Mouse (Mus musculus) cerebellum, adult 11 months (tissue): ENCODE data around the gene Man1c1.

Source experiments
- DNase-seq: peaks from one replicate; pipeline ENCODE4 v3.0.0; 2022

The Man1c1 gene

DNA sequence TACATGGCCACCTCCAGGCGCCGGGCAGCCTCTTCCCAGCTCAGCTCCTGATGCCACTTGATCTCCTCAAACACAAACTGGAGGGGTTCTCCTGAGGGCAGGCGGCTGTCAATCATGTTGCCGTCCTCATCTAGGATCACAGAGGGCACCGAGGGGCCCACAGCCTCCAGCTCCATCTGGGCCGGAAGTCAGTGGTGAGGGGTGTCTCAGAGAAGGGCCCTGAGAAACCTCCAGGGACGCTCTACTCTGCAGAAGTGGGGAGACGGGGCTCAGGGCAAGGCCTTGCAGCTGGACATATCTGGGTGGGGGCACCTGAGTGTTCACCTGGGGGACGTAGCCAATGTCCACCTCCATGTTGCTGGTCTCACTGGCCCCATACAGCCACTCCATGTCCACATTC is 161.4 kb downstream of the Man1c1 start:
- DNase-seq: no peak

DNA sequence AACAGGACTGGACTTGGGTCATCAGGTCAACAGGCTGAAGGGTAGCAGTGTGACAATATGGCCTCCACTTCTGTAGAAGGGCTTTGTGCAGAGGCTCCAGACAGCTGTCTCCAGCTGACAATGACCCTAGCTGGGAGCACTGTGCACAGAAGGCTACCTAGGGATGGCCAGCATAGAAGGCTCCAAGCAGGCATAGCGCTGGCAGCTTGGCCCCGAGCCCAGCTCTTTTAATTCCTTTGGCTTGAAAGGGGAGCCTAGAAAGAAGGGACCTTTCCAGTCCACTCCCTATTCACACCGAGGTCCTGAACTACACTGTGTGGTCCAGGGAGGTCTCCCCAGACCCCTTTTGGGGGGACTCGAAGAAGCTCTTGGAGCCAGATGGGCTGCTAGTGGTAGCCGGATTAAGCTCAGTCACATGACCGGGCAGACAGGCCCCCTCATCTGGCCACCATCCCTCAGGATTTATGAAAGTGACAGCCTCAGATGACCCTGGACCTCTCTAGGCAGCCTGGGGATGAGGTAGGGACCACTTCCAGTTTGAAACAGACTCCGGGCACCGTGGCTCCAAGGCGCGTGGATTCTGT is 165.0 kb downstream of the Man1c1 start:
- DNase-seq: no peak

DNA sequence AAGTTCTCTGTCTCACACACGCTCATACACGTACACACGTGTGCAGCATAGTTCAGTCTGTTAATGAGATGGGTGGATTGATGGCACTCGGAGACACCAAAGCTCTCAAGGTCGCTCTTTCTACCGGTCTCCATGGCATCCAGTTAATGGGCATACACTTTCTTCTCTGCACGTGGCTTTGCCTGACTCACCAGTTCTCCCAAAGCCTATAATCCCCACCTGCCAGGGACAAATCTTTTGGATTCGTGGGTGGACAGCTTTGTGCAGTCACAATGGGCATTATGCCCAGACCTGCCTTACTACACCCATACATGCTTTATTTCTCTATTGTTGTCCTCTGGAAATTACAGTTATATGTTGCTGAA is 168.3 kb downstream of the Man1c1 start:
- DNase-seq: no peak

DNA sequence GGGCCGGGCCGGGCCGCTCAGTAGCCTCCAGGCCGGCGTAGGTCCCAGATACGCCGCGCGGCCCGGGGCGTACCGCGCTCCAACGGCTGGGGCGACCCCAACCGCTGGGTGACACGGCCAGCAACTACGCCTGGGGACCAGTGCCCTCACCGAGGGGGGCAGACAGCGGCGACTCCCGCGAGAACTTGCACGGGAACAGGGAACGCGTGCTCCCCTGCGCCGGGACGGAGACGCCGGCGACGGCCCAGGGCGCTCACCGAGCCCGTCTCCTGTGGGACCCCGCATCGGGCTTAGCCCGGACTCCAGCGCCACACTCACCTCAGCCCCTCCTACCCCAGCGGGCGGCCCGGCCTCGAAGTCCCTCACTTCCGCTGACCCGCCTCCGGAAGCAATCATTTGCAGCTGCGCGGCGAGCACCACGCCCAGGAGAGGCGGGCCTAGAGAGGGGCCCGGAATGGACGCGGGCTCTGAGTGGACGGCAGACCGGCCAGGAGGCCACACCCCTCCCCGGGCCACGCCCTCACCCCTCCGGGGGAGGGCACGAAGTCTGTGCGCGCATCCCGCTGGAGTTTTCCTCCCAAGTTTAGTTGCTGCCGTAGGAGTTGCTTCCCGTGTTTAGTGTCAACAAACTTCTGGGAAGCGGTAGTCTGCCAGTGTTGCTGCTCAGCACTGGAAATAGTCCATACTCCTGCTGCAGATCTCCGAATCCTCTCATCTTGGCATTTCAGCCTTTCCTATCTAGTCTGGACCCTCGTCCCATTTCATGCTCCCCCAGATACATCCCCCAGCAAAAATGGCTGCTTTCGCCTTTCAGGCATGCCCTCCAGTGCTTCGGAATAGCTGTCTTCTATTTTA is 168.9 kb downstream of the Man1c1 start, which contains the start of gene Mtfr1l:
TSS of gene Mtfr1l (minus strand) at position 456 of the 855 bp plus-strand sequence.
- DNase-seq: peak; percentile 96

DNA sequence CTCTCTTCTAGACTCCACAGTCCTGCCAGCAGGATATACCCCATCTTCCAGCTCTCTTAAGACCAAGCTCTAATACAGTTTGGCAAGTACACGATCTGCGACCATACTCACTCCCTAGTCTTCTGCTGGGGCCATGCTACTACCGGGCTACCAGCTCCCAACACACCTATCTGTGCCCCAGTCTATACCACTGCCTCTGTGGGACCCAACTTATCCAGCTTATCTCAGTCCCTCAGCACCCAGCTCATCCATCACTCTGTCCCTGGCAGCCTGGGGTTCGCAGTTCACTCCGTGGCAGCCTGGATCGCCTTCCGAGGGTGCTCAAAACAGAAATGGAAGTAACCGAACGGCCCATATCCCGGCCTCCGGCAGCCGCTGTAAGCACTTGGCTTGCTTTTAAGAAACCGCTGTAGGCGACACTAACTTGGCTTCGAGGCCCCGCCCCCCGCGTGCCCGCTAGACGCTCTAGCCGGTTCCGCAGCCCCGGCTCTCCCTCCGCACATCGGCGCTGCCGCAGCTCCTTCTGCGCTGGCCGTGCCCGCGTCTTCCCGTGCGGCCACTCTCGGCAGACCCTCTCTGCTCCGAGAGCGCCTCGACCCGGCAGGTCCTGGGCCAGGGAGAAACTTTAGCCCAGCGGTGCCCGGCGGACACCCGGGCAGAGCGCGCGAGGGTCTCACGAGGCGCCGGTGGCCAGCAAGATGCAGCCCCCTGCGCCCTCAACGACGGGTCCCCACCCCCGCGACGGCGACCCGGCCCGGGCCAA is 169.8 kb downstream of the Man1c1 start:
- DNase-seq: peak; percentile 52

DNA sequence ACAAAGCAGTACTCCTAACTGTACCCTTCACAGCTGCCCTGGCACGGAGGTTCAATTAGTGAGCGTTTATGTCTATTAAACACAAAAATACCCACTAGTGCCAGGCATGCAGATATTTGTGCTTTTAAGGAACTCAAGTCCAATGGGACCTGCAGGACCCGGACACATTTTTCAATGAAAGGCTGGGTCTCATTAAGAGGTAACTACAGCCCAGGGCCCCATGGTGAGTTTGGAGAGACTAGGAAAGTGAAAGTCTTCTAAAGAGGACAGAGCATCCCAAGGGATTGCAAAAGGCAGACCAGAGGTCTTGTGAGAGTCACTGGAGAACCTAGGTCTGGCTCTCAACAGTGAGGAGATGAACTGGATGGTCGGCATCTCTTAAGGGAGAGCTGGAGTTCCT is 170.7 kb downstream of the Man1c1 start:
- no peak for DNase-seq

DNA sequence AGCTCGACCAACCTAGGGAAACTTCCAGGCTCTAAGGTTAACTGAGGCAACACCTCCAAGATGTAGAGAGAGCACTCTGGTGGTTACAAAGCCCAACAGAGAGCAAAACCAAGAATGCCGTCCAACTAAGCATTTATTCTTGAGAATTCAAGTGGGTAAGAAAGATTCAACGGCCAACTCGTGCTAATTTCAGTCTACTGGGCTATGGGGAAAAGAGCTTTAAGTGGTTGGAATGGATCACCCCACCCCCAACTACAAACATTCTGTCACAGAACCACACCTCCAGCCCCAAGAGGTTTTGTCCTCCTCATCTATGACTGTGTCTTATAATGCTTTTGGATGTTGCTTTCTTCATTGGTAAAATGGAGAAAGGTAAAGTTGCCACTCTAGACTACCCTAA is 171.2 kb downstream of the Man1c1 start:
- no peak for DNase-seq

DNA sequence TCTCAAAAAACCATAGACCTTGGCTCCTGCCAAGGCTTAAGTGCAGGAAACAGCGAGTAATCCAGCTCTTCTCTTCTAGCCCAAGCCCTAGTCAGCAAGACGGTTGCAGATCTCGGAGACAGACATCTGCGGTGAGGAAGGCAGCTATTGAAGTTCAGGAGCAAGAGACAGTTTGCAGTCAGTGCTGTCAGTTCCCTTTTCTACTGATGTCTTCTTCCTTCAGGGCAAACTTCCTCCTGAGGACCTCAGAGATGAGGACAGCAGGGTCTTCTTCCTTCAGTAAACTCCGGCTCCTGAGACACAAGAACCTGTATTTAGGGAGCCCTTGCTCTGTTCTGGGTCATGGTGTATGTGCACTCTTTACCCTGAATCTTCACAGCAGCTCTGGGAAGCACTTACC is 177.9 kb downstream of the Man1c1 start:
- DNase-seq: no peak

DNA sequence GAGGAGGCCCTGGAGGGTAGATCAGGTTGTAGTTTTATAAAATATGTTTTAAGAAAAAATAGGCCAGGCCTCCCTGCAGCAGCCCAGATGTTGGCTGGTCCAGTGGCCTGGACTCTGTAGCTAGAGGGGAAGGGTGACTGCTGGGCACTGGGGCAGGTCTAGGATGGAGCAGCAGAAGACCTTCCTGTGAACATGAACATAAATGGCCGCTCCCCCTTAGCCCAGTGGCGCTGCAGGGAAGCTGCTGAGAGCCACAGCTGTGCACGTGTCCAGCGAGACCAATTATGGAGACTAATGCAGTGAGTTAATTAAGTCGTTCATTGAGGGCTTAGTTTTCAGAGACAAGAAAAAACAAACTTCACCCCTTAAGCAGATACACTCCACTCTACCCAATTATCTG is 178.3 kb downstream of the Man1c1 start:
- no peak for DNase-seq

DNA sequence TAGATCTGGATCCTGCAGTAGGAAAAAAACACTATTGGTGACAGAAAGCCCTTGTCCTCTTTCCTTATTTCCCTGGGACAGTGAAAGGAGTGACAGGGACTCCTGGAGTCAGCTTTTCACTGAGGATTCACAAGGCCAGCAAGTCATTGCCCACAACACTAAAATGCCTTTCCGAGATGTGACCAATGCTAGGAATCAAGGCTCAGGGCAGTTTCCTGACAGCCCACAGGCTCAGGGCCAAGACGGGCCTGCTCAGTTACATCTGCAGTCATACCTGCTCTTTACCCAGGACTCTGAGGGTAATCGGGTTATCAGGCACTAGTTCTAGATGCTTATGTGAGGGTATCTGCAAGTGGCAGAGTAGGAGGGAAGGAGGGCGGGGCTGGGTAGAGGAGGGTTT is 180.6 kb downstream of the Man1c1 start:
- no peak for DNase-seq

DNA sequence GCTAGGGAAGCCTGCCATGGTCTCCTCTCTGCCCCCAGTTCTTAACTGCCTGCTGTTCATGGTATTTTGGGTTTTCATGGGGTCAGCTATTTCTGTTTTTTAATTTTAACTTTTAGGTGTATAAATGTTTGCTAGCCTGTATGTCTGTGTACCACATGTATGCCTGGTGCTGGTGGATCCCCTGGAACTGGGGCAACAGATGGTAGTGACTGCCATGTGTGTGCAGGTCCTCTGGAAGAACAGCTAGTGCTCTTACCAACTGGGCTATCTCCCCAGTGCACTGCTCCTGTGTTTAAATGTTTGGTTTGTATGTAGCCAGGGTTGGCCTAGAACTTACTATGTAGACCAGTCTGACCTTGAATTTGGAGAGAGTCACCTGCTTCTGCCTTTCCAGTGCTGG is 184.8 kb downstream of the Man1c1 start:
- no peak for DNase-seq

DNA sequence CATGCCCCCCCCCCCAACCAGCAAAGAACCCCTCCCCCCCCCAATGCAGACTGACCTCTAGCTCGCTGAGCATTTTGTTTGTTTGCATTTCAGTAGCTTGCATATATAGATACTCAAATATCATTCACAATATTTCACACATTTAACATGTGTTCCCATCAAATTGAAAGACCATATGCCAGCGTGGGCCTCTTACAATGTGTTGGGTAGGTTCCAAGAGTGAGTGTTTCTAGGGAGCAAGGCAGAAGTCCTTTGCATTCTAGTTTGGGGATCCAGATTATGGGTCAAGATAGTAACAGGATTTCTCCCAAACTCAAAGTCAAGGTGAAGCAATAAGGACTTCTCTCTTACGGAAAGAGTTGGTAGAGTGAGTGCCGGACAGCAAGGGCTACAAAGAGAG is 185.5 kb downstream of the Man1c1 start:
- DNase-seq: no peak

DNA sequence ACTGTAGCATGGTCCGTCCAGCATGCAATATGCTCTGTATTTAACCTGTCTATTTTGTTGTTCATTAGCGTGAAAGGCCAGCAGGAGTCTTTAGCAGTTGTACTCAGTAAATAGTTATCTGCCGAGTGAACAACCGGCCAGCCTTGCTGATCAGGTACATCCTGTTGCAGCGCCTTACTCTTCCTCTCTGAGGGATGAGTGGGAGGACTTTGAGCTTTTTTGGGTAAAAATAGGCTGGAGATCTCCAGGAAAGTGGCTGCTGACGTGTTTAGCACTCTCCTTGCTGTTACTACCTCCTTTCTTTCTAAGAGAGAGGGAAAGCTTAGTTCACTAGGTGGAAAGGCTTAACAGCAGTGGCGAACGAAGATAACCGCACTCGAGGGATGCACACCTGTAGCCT is 186.4 kb downstream of the Man1c1 start:
- no peak for DNase-seq

DNA sequence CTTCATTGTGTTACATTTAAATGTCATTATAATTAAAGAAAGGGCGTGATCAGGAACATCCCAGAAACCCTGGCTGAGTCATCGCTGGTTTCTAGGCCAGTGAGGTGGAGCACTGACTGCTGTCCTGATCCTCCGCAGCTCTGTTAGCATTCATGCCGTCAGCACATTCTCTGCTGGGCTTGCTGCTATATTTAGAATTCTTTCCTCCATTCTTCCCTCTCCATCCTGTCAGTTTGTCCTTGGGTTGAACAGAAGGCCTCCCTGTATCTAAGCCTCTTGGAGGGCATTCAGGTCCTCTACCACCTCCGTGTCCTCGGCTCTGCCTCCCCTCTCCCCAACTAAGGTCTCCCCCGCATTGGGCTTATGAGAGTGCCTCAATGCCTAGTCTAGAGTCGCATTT is 187.1 kb downstream of the Man1c1 start:
- no peak for DNase-seq

DNA sequence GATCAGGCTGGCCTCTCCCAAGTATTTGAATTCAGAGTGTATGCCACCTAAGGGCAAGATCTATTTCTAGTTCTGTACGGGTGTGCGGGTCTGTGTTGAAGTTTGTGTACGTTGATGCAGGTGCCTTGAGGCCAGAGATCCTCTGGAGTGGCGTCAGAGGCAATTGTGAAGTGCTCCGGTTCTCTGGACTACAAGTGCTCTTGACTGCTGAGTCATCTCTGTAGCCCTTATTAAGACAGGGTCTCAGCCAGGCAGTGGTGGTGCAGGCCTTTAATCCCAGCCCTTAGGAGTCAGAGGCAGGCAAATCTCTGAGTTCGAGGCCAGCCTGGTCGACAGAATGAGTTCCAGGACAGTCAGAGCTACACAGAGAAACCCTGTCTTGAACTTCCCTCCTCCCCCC is 188.5 kb downstream of the Man1c1 start:
- DNase-seq: no peak

DNA sequence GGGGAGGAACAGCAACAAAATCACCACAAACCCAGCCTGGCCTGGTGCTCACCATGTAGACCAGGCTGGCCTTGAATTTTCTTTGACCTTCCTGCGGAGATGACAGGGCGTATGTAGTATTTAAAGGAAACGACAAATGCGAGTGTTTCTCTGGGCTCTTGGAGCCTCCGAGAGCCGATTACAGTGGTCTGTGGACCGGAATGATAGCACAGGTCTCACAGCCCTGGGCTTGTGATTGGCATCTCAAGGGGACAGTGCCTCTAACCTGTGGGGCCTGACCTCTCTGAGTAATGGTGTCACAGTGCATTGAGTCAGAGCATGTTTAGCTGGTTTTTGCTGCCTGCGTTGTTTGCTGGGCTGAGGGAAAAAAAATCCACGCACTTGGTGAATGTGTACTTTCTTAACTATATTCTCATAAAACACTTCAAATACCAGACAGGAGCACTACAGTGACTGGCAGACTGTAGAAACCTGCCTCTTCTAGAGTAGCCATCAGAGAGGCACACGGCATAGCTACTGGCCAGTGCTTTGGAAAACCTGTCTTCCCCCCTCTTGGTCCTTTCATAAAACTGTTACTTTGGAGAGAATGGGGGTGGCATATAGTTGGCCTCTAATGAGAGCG is 189.7 kb downstream of the Man1c1 start:
- DNase-seq: no peak

DNA sequence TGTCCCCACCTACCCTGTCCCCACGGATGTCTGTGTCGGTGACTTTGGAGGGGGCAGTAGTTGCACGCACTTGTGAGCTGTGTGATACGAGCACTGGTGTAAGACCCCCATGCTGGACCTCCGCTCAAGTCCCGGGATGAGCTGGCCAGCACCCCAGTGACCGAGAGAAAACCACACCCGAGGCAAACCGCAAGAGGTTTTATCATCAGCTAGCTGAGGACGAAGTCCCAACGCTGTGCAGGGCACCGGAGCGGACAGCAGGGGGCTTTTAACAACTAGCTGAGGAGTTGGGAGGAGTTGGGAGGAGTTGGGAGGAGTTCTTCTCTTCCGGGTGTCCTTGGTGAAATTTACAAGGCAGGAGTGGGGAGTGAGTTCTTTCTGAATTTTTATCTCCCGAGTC is 191.3 kb downstream of the Man1c1 start:
- DNase-seq: no peak

DNA sequence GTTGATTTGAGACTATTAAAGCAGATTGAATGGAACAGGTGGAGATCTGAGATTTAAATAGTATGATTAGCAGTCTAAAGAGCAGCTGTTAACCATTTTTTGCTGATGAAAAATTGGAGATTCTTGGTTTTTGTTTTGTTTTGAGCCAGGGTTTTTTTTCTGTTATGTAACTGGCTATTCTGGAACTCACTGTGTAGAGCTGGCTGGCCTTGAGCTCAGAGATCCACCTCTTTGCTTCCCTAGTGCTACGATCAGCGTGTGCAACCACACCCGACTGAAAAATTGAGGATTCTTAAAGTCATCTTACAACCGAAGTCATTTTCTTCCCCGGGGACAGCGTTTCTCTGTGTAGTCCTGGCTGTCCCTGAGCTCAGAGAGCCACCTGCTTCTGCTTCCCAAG is 192.4 kb downstream of the Man1c1 start:
- DNase-seq: no peak
